ENCODE assay signal across 23 mouse cellular contexts in the genomic region with DNA sequence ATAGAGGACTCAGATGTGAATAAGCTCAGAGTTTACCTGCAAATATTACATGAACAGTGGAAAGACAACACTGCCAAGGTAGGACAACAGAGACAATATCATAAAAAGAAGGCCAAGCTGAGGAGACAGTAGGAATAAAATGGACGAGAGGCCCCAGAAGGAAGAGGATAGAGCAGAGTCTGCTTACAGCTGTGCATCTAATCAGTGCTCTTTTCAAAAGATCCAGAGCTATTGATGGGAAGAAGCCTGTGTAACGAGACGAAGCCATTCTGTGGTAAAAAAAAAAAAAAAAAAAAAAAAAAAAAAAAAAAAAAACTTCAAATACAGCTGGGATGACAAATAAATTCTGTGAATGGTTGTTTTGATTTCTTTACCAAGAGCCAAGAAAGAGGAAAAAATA.
A peak's percentile ranks its signal among the peaks of the same experiment; 100 is the strongest.
DNase-seq lines count a peak whose midpoint lies in the region; ATAC-seq lines count a peak whose summit lies in the region.
"Had no signal": no experiment of that assay in that cellular context is flagged by ENCODE, and none has a peak within 500 bp of the region (broad histone marks: within the 10 kb centered on the region; RNA-seq: fewer than 3 reads in every experiment).

No protein-coding gene starts in this region.

- intact Hi-C loops in heart, postnatal 14 days (cut with DNase I): no loop called here

- no peak overlapping the region for H3K4me3 ChIP-seq in forebrain, embryonic 13.5 days
- no peak overlapping the region for H3K4me3 ChIP-seq in forebrain, embryonic 12.5 days (replicated peaks)
- no peak overlapping the region for H3K4me3 ChIP-seq in forebrain, embryonic 16.5 days (replicated peaks; ENCODE audit: low read length)
- no peak overlapping the region for H3K4me3 ChIP-seq in forebrain, embryonic 11.5 days (ENCODE audit: low read depth, low read length)
- H3K4me3 ChIP-seq: embryonic facial prominence, embryonic 10.5 days; embryonic facial prominence, embryonic 12.5 days had no signal

- H3K9ac ChIP-seq in forebrain, embryonic 13.5 days: no peak overlapping the region
- no peak overlapping the region for H3K9ac ChIP-seq in forebrain, embryonic 12.5 days
- no peak overlapping the region for H3K9ac ChIP-seq in forebrain, embryonic 16.5 days (replicated peaks; ENCODE audit: low read depth, low read length)
- no peak overlapping the region for H3K9ac ChIP-seq in forebrain, embryonic 11.5 days (ENCODE audit: low read length)
- H3K9ac ChIP-seq: embryonic facial prominence, embryonic 12.5 days had no signal

- WGBS in forebrain, embryonic 13.5 days: 13% methylated on average over 3 of the region's 3 CpGs
- 20% methylated on average over 3 of the region's 3 CpGs for WGBS in forebrain, embryonic 12.5 days
- WGBS in forebrain, embryonic 16.5 days: 17% methylated on average over 3 of the region's 3 CpGs
- 32% methylated on average over 3 of the region's 3 CpGs for WGBS in forebrain, embryonic 11.5 days

- H3K9me3 ChIP-seq in forebrain, embryonic 13.5 days (replicated peaks): no peaks in the 10 kb centered on the region
- no peaks in the 10 kb centered on the region for H3K9me3 ChIP-seq in forebrain, embryonic 12.5 days
- H3K9me3 ChIP-seq in forebrain, embryonic 16.5 days (ENCODE audit: control insufficient read depth, low read length): no peaks in the 10 kb centered on the region; the same call in 1 of the 2 replicates
- H3K9me3 ChIP-seq in forebrain, embryonic 11.5 days (ENCODE audit: control insufficient read depth, low read length): no peaks in the 10 kb centered on the region
- H3K9me3 ChIP-seq: embryonic facial prominence, embryonic 10.5 days; embryonic facial prominence, embryonic 12.5 days; G1E had no signal

- peak; percentile 69; the same call in 1 of the 2 replicates for ATAC-seq in forebrain, embryonic 13.5 days
- ATAC-seq in forebrain, embryonic 12.5 days (ENCODE audit: low FRiP score): no peak
- peak; percentile 57; the same call in 1 of the 2 replicates for ATAC-seq in forebrain, embryonic 16.5 days
- ATAC-seq in forebrain, embryonic 11.5 days (replicated peaks; ENCODE audit: low FRiP score): no peak
- ATAC-seq in frontal cortex, adult (ENCODE audit: low TSS enrichment): peak; percentile 23; the same call in 1 of the 2 replicates
- ATAC-seq: activated CD4-positive, CD25-positive, alpha-beta regulatory T cell, adult 4 months; CD4-positive, CD25-positive, alpha-beta regulatory T cell, adult 4 months; Patski had no signal

- H3K36me3 ChIP-seq in forebrain, embryonic 13.5 days (ENCODE audit: poor library complexity, severe bottlenecking): no peaks in the 10 kb centered on the region
- H3K36me3 ChIP-seq in forebrain, embryonic 12.5 days (replicated peaks): no peaks in the 10 kb centered on the region
- no peaks in the 10 kb centered on the region for H3K36me3 ChIP-seq in forebrain, embryonic 16.5 days (ENCODE audit: control insufficient read depth, insufficient read depth)
- no peaks in the 10 kb centered on the region for H3K36me3 ChIP-seq in forebrain, embryonic 11.5 days (ENCODE audit: control insufficient read depth, insufficient read depth, low read length)
- H3K36me3 ChIP-seq: embryonic facial prominence, embryonic 10.5 days; embryonic facial prominence, embryonic 12.5 days; G1E had no signal

- no peak for DNase-seq in forebrain, embryonic 11.5 days (ENCODE audit: low spot score)
- no peak for DNase-seq in frontal cortex, postnatal 14 days (ENCODE audit: low spot score in 2 of 2)
- DNase-seq in heart, postnatal 14 days: no peak
- DNase-seq: adrenal gland, adult 8-10 months; adrenal gland, postnatal 14 days; adrenal gland, postnatal 36 days; B cell, adult 2 months; cerebellum, adult 11-12 months; cerebellum, adult 2 months; cerebellum, adult 9-10 months; cerebellum, postnatal 10 days; cerebellum, postnatal 25 days had no signal

- no peaks in the 10 kb centered on the region for H3K4me1 ChIP-seq in forebrain, embryonic 13.5 days
- H3K4me1 ChIP-seq in forebrain, embryonic 12.5 days: no peaks in the 10 kb centered on the region
- no peaks in the 10 kb centered on the region for H3K4me1 ChIP-seq in forebrain, embryonic 16.5 days (replicated peaks; ENCODE audit: control insufficient read depth, insufficient read depth, low read length)
- no peaks in the 10 kb centered on the region for H3K4me1 ChIP-seq in forebrain, embryonic 11.5 days (replicated peaks; ENCODE audit: control insufficient read depth, insufficient read depth, low read length)
- H3K4me1 ChIP-seq: embryonic facial prominence, embryonic 10.5 days; embryonic facial prominence, embryonic 12.5 days had no signal

- no peak overlapping the region for H3K27ac ChIP-seq in forebrain, embryonic 13.5 days
- H3K27ac ChIP-seq in forebrain, embryonic 12.5 days: no peak overlapping the region
- no peak overlapping the region for H3K27ac ChIP-seq in forebrain, embryonic 16.5 days (ENCODE audit: low read length)
- H3K27ac ChIP-seq in forebrain, embryonic 11.5 days (ENCODE audit: low read depth, low read length): no peak overlapping the region
- H3K27ac ChIP-seq: embryonic facial prominence, embryonic 10.5 days; embryonic facial prominence, embryonic 12.5 days had no signal

- H3K4me2 ChIP-seq in forebrain, embryonic 13.5 days: no peak overlapping the region
- H3K4me2 ChIP-seq in forebrain, embryonic 12.5 days: no peak overlapping the region
- no peak overlapping the region for H3K4me2 ChIP-seq in forebrain, embryonic 16.5 days (ENCODE audit: low read length)
- no peak overlapping the region for H3K4me2 ChIP-seq in forebrain, embryonic 11.5 days (ENCODE audit: low read depth, low read length, severe bottlenecking)
- H3K4me2 ChIP-seq: embryonic facial prominence, embryonic 12.5 days had no signal

- H3K27me3 ChIP-seq in forebrain, embryonic 13.5 days: no peaks in the 10 kb centered on the region
- no peaks in the 10 kb centered on the region for H3K27me3 ChIP-seq in forebrain, embryonic 12.5 days
- H3K27me3 ChIP-seq in forebrain, embryonic 16.5 days (replicated peaks; ENCODE audit: control insufficient read depth, insufficient read depth, low read length): no peaks in the 10 kb centered on the region
- H3K27me3 ChIP-seq in forebrain, embryonic 11.5 days (ENCODE audit: control insufficient read depth, insufficient read depth, low read length): no peaks in the 10 kb centered on the region
- H3K27me3 ChIP-seq: CH12.LX; embryonic facial prominence, embryonic 12.5 days; Patski had no signal

Comparison
In these comparisons a context has a peak if more than half of its experiments do, and no peak if none do; other contexts are left out.
1. ATAC-seq: peak in forebrain, embryonic 13.5 days (single experiment), forebrain, embryonic 16.5 days (single experiment) and frontal cortex, adult (single experiment); none in forebrain, embryonic 12.5 days (single experiment) and forebrain, embryonic 11.5 days (single experiment).